Mouse (Mus musculus): ENCODE results near the gene Tmem37.

- TF ChIP-seq CTCF (IDR thresholded peaks at IDR 0.05; ENCODE audit: low read depth) (no peak), EP300 (IDR thresholded peaks at IDR 0.05; ENCODE audit: low read depth) (no peak)
These were observed 11.6 kb downstream of the Tmem37 start for GRCm38 (mm10) chr1:120062231-120062630.

All from liver, postnatal 0 days (tissue).